Mouse (Mus musculus) layer of hippocampus, adult 11-12 months (tissue): ENCODE measurements around the gene Vps39.
A peak's percentile ranks its signal among the peaks of the same experiment; 100 is the strongest.

Experiments used
- DNase-seq: peaks from one replicate; pipeline ENCODE4 v3.0.0; 2022; ENCODE audit warnings: low spot score

The Vps39 gene

DNA sequence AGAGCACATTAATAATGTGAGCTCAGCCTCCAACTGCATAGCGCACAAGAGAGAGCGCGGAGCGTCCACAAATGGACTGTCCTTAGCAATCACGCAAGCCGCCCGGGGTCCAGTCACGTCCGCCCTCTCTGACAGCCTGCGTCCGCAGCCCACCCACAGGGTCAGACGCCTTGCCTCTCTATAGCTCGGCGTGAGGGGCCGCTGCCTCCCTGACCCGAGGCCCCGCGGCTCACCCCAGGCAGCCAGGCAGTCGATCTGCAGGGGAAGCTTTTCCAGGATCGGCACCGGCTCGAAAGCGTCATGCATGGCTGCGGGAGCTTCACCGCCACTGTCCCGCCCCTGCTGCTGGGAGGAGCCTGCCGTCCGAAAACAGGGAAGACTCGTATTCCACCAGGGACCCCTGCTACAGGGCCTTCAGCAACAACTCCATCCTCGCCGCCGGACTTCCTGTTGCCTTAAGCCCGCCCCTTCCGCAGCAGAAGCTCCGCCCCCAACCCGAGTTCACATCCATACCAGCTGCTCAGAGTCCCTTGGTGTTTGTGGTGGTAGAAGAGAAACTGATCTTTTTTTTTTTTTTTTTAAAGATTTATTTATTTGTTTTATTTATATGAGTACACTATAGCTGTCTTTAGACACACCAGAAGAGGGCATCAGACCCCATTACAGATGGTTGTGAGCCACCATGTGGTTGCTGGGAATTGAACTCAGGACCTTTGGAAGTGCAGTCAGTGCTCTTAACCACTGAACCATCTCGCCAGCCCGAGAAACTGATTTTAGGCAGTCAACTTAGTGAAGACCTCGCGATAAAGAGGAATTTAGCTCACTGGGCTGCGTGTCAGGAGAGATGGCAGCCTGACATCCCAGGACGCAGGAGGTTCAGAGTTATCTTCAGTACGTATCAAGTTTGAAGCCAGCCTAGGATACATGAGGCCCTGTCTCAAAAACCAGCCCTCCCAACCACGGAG is at the start of gene Vps39:
Vps39 (minus strand) TSS at position 456 of the 965 bp plus-strand sequence.
- peak; percentile 89 for DNase-seq

- DNase-seq: no peak
These were observed 45.0 kb upstream of the Vps39 start for GRCm38 (mm10) chr2:120397951-120398350.

- no peak for DNase-seq
These were observed 39.5 kb upstream of the Vps39 start for GRCm38 (mm10) chr2:120392406-120392805.

- no peak for DNase-seq
These were observed 38.0 kb upstream of the Vps39 start for GRCm38 (mm10) chr2:120390934-120391333.

- no peak for DNase-seq
These were observed 36.4 kb upstream of the Vps39 start for GRCm38 (mm10) chr2:120389376-120389775.

DNA sequence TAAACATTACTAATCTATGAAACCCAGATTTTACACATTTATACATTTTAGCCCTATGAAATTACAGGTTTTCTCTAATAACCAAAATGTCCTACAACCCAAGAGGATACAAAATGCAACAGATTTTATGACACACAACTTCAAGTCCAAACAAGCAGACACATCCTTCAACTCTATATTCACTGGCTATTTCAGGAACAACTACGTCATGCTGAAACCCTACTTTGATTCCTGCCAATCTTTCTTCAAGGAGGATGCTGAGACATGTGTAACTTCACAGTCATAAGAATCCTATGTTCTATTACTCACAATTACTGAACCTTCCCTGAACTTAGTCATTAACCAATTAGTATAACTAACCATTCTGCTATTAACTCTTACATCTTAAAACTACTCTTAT is 34.4 kb upstream of the Vps39 start:
- no peak for DNase-seq

- DNase-seq: no peak
These were observed 33.3 kb upstream of the Vps39 start for GRCm38 (mm10) chr2:120386264-120386663.

GRCm38 (mm10) chr2:120373858-120374257 is 20.9 kb upstream of the Vps39 start:
- no peak for DNase-seq

- DNase-seq: no peak
These were observed 14.7 kb upstream of the Vps39 start for GRCm38 (mm10) chr2:120367416-120368207.

DNA sequence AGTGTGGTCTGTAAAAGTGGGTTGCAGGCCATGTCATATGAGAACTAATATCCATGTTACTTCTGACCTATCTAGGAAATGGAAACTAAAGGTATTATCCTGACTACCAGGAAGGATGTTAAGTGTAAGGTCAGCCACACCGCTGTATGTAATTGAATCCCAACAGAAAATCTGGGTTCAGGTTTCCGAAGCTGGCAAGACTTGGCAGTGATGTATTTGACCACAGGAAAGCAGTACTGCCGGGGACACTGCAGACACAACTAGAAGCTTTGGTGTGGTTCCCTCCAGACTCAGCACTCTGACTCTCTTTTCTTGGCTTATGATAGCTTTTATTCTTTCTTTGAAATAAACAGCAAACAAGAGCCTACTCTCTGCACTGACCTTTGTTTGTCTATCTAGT is 13.6 kb upstream of the Vps39 start:
- no peak for DNase-seq

GRCm38 (mm10) chr2:120360425-120360824 is 7.5 kb upstream of the Vps39 start:
- DNase-seq: no peak

DNA sequence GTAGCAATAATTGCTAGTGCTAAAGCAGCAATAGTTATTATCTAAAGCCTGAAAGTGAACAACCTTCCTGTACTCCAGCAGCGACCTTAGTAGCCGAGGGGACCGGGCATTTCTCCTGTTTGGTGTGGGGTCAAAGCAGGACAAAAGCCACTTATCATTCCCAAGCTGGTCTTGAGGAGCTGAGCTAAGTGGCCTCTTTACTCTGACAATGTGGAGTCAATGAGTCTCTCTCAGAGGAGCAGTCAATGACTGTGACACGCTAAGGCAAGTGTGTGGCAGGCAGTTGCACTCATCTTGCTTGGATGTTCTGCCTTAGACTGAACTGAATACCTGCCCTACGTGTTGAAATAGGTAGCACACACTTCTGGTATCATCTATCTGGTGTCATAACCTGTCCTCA is 1.6 kb downstream of the Vps39 start:
- DNase-seq: no peak

- peak; percentile 37 for DNase-seq
These were observed 4.8 kb downstream of the Vps39 start for GRCm38 (mm10) chr2:120348120-120348519.

DNA sequence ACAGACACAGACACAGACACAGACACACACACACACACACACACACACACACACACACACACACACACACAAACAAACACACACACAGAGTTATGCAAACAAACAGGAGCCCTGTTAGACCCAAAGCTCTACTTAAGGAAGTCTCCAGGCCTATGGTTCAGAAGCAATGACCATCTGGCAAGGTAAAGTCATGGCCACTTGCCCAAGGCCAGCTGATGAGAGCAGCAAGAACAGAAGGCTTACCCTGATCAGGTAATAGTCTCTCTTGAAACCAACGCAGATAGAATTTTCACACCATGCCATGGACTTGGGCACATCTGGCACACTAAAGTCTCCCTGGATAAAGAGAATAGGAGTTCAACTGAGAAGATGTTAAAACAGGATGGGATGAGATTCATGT is 11.2 kb downstream of the Vps39 start:
- no peak for DNase-seq

- DNase-seq: no peak
These were observed 15.1 kb downstream of the Vps39 start for GRCm38 (mm10) chr2:120337886-120338285.

GRCm38 (mm10) chr2:120331575-120331974 is 21.4 kb downstream of the Vps39 start:
- no peak for DNase-seq

DNA sequence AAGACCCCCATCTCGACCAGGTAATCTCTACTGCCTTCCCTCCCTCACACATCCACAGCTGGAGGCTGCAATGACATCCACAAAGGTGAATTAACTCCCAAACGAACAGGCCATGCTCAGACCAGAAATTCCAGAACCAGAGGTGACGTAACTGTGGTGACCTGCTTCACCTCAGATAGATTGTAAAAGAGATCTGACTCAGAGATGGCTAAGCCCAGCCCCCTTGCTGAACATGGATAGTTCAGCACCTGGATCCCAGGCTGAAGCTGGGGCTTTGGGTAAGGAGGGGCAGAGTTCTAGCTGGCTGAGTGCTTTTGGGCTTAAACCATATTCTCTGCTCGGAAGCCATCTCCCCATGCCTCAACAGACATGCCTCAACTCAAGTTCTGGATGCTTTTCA is 37.9 kb downstream of the Vps39 start:
- DNase-seq: no peak

DNA sequence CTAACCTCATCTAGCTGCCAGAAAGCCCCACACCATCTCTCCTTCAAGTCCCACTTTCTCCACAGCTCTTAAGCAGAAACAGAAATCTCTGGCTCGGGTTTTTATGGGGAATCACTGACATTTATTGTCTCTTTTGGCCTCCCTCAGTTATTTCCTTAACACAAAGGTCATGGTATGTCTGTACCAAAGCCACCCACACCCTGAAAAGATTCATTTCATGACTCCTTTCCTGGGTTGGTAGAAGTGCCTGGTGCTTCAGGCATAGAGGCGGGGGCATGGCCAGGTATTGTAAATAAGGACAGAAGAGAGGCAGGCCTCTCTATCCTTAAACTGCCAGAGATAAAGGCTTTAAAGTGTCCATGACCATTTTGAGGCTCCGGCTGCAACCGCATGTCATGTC is 38.5 kb downstream of the Vps39 start:
- no peak for DNase-seq

- no peak for DNase-seq
These were observed 39.0 kb downstream of the Vps39 start, which contains the start of gene Pla2g4f for GRCm38 (mm10) chr2:120313976-120314375. TSS of gene Pla2g4f (minus strand) at chr2:120314165.

GRCm38 (mm10) chr2:120312276-120312825 is 40.6 kb downstream of the Vps39 start:
- DNase-seq: no peak

DNA sequence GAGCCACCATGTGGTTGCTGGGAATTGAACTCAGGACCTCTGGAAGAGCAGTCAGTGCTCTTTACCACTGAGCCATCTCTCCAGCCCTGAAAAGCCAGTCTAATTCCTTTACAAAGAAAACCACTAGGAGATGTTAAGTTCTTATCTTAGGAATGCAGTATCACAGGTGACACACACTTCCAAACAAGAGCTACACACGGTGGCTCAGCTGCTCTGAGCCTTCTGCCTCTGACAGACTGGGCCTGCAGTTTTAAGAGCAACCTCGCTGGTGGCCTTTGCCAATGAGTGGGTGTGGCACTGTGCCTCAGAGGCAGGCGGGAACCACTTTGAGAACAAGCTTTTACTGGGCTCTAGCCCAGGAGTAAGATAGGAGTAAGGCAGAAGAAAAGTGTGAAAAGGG is 48.8 kb downstream of the Vps39 start:
- no peak for DNase-seq

GRCm38 (mm10) chr2:120301076-120301475 is 51.9 kb downstream of the Vps39 start:
- no peak for DNase-seq

DNA sequence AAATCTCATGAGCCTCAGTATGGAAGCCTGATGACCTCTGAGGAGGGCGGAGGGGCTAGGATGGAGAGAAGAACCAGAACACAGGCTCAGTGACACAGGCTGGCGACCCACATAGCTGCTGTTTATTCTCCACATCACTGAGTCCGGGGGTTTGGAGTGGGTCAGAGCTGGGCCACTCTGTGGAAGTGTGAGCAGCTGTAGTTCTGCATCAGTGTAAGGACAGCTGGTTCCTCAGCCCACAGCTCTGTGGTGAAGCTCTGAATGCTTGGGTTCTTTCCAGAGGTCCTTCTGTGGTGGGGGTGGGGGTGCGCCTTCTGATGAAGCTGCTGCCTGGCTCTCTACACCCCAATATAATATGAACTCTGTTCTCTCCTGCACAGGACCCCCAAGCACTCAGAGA is 53.1 kb downstream of the Vps39 start:
- no peak for DNase-seq
